Mouse (Mus musculus): ENCODE data around the gene Dnajc5. TPM values are rescaled to one million over a fixed set of nuclear protein-coding genes. Genes with fewer than 3 reads are reported as not detected.

Dnajc5 gene
- polyA plus RNA-seq, 1 experiment from 2014 or later, result 110 TPM

DNA sequence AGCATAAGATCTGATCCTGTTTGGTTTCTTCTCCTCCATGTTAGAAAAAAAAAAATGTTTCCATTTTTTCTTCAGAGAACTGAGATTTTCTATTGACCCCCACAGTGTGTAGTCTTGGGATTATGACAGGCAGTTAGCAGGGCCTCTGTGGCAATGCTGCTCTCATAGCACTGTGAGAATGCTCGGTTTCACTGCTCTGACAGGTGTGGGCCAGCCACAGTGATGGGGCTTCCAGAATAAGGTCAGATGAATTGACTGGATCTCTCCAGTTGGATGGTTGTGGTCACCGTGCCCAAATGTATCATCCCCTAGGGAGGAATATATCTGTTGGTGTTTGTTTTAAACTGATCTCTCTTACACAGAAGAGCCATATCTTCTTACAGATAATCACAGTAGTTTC lies 11.1 kb upstream of the Dnajc5 start:
- ATAC-seq, result no peak
- CTCF ChIA-PET, result interaction anchor here (1.4 kb wide), 1 partner anchor 98 kb away, joined by 5 read pairs; no protein-coding TSS in a partner anchor
- no peak for DNase-seq (ENCODE audit: low read depth, low spot score)
- TF ChIP-seq CTCF (IDR thresholded peaks at IDR 0.05), result no peak
- H3K27me3 ChIP-seq, result no peaks in the 10 kb centered on the region
- in situ Hi-C loops (cut with MboI; ENCODE audit: low pct_unique_long_range_greater_than_20kb), result no loop called here
- POLR2A ChIA-PET, result no interaction called here

GRCm38 (mm10) chr2:181511231-181511630 lies 9.1 kb upstream of the Dnajc5 start:
- CTCF ChIA-PET, result interaction anchor here (0.7 to 1.3 kb wide), 5 partner anchors 8 to 100 kb away, joined by 3 to 4 read pairs (median 3); partner anchors contain the start of gene Tpd52l2
- TF ChIP-seq CTCF (IDR thresholded peaks at IDR 0.05), result no peak
- POLR2A ChIA-PET, result interaction anchor here (0.6 kb wide), 2 partner anchors 14 to 108 kb away, joined by 3 read pairs; no protein-coding TSS in a partner anchor
- H3K27me3 ChIP-seq, result no peaks in the 10 kb centered on the region
- no peak for DNase-seq (ENCODE audit: low read depth, low spot score)
- in situ Hi-C loops (cut with MboI; ENCODE audit: low pct_unique_long_range_greater_than_20kb), result no loop called here
- no peak for ATAC-seq

- in situ Hi-C loops (cut with MboI; ENCODE audit: low pct_unique_long_range_greater_than_20kb), result no loop called here
- DNase-seq (ENCODE audit: low read depth, low spot score), result no peak
- ATAC-seq, result no peak
- ChIA-PET CTCF (interaction anchor here (0.8 to 3.2 kb wide), 11 partner anchors 8 to 160 kb away, joined by 3 to 13 read pairs (median 4); partner anchors contain the start of gene Tpd52l2), POLR2A (interaction anchor here (1.2 to 2.1 kb wide), 4 partner anchors 14 to 62 kb away, joined by 3 to 6 read pairs (median 4); no protein-coding TSS in a partner anchor)
- no peaks in the 10 kb centered on the region for H3K27me3 ChIP-seq
- no peak for TF ChIP-seq CTCF (IDR thresholded peaks at IDR 0.05)
Observed at GRCm38 (mm10) chr2:181519201-181519600, 1.1 kb upstream of the Dnajc5 start.

DNA sequence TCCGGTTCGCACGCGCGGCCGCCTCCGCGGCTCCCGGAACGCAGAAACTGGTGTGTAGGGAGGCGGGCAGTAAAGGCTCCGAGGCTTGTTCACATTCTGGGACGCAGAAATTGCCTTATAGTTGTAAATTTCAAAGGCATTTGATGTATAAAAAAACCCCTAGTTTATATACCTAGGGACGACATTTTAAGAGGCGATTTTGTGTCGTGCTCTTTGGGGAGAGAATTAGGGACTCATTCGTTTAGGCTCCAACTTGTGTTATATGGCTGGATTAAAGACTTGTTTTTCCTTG lies 597 bp downstream of the Dnajc5 start:
- ATAC-seq (no peak), DNase-seq (ENCODE audit: low read depth, low spot score) (no peak)
- POLR2A ChIA-PET, result interaction anchor here (0.7 to 1.9 kb wide), 4 partner anchors 47 to 80 kb away, joined by 3 to 8 read pairs (median 4); no protein-coding TSS in a partner anchor
- CTCF ChIA-PET, result interaction anchor here (1.4 kb wide), 1 partner anchor 109 kb away, joined by 3 read pairs; no protein-coding TSS in a partner anchor
- no peak for TF ChIP-seq CTCF (IDR thresholded peaks at IDR 0.05)
- in situ Hi-C loops (cut with MboI; ENCODE audit: low pct_unique_long_range_greater_than_20kb), result no loop called here
- no peaks in the 10 kb centered on the region for H3K27me3 ChIP-seq

DNA sequence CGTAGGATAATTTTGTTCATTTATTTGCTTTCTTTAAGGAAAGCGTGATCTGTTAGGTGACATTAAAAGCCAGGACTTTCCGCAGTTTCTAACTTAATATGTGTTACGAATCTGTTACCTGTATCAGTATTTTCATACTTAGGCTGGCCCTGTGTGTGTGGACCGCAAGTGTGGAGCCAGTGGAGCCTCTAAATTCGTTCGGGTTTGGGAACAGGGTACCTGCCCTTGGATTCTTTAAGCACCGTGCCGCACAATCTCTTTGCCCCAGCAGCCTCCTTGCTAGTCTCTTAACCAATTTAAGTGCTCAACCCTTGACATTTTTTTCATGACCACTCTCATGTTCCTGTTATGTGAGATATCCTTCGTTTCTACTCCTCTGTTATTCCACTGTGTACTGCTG lies 1.2 kb downstream of the Dnajc5 start:
- TF ChIP-seq CTCF (IDR thresholded peaks at IDR 0.05), result no peak
- ChIA-PET POLR2A (interaction anchor here (1.5 to 1.9 kb wide), 2 partner anchors 47 to 79 kb away, joined by 4 to 8 read pairs; no protein-coding TSS in a partner anchor), CTCF (interaction anchor here (1.4 to 3.0 kb wide), 3 partner anchors 13 to 110 kb away, joined by 3 to 26 read pairs (median 4); partner anchors contain the start of gene Samd10)
- no peaks in the 10 kb centered on the region for H3K27me3 ChIP-seq
- ATAC-seq (no peak), DNase-seq (ENCODE audit: low read depth, low spot score) (no peak)
- in situ Hi-C loops (cut with MboI; ENCODE audit: low pct_unique_long_range_greater_than_20kb), result no loop called here

GRCm38 (mm10) chr2:181522811-181523210 lies 2.5 kb downstream of the Dnajc5 start:
- in situ Hi-C loops (cut with MboI; ENCODE audit: low pct_unique_long_range_greater_than_20kb), result no loop called here
- DNase-seq (ENCODE audit: low read depth, low spot score) (no peak), ATAC-seq (no peak)
- POLR2A ChIA-PET, result interaction anchor here (0.7 to 1.5 kb wide), 6 partner anchors 20 to 238 kb away, joined by 3 to 4 read pairs (median 4); no protein-coding TSS in a partner anchor
- CTCF ChIA-PET, result interaction anchor here (0.7 to 3.8 kb wide), 21 partner anchors 9 to 128 kb away, joined by 3 to 33 read pairs (median 5); partner anchors contain the start of genes Prpf6, Samd10 and Tpd52l2
- TF ChIP-seq CTCF (IDR thresholded peaks at IDR 0.05), result peak; percentile 90
- no peaks in the 10 kb centered on the region for H3K27me3 ChIP-seq

DNA sequence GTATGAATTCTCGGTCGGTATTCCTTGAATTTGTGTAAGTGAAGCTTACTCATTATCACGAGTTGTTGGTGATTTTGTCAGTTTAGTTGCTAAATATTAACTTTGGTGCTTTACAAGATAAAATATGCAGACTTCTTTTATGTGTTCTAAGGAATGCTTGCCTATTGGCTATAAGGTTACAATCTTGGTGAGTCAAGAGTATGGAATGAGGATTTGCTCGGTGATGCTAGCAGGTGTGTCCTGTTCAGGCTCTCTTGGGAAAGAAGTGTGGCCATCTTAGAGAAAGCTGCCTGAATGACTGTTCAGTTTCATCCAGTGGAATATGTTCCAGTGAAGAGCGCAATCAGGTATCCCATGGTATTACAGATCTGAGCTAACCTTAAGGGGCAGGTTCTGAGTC lies 5.2 kb downstream of the Dnajc5 start:
- no peak for TF ChIP-seq CTCF (IDR thresholded peaks at IDR 0.05)
- ATAC-seq (peak; percentile 95), DNase-seq (ENCODE audit: low read depth, low spot score) (peak; percentile 73)
- ChIA-PET POLR2A (interaction anchor here (0.8 to 1.4 kb wide), 3 partner anchors 46 to 55 kb away, joined by 3 to 4 read pairs (median 3); no protein-coding TSS in a partner anchor), CTCF (interaction anchor here (0.7 to 3.8 kb wide), 8 partner anchors 9 to 69 kb away, joined by 3 to 33 read pairs (median 4); no protein-coding TSS in a partner anchor)
- no peaks in the 10 kb centered on the region for H3K27me3 ChIP-seq
- in situ Hi-C loops (cut with MboI; ENCODE audit: low pct_unique_long_range_greater_than_20kb), result no loop called here

DNA sequence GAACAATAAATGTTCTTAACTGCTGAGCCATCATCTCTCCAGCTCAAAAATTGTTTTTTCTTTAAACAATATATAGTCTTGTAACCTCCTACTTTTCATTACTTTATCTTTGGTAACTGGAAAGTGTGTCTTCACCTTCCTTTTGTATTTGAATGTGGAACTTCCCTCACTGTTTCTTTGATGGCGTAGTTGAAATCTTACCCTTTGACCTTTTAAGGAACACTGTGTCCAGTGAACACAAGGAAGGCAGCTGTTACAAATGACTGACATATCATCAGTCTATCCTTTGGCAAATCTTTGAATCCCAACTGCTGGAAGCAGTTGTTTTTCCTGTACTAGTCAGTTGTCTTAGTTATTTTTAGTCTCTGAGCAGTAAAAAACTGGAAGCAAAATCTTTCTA lies 8.8 kb downstream of the Dnajc5 start:
- POLR2A ChIA-PET, result interaction anchor here (0.6 kb wide), 1 partner anchor 125 kb away, joined by 3 read pairs; no protein-coding TSS in a partner anchor
- in situ Hi-C loops (cut with MboI; ENCODE audit: low pct_unique_long_range_greater_than_20kb), result no loop called here
- H3K27me3 ChIP-seq, result no peaks in the 10 kb centered on the region
- CTCF ChIA-PET, result interaction anchor here (1.2 to 2.5 kb wide), 2 partner anchors 11 to 39 kb away, joined by 4 to 7 read pairs; no protein-coding TSS in a partner anchor
- DNase-seq (ENCODE audit: low read depth, low spot score) (no peak), ATAC-seq (no peak)
- TF ChIP-seq CTCF (IDR thresholded peaks at IDR 0.05), result no peak

- DNase-seq (ENCODE audit: low read depth, low spot score), result no peak
- ChIA-PET POLR2A (interaction anchor here (0.9 kb wide), 1 partner anchor 13 kb away, joined by 3 read pairs; no protein-coding TSS in a partner anchor), CTCF (interaction anchor here (1.5 to 3.8 kb wide), 3 partner anchors 9 to 18 kb away, joined by 4 to 26 read pairs (median 6); no protein-coding TSS in a partner anchor)
- in situ Hi-C loops (cut with MboI; ENCODE audit: low pct_unique_long_range_greater_than_20kb), result no loop called here
- ATAC-seq, result no peak
- H3K27me3 ChIP-seq, result no peaks in the 10 kb centered on the region
- no peak for TF ChIP-seq CTCF (IDR thresholded peaks at IDR 0.05)
Observed at GRCm38 (mm10) chr2:181532589-181532988, 12.3 kb downstream of the Dnajc5 start.

DNA sequence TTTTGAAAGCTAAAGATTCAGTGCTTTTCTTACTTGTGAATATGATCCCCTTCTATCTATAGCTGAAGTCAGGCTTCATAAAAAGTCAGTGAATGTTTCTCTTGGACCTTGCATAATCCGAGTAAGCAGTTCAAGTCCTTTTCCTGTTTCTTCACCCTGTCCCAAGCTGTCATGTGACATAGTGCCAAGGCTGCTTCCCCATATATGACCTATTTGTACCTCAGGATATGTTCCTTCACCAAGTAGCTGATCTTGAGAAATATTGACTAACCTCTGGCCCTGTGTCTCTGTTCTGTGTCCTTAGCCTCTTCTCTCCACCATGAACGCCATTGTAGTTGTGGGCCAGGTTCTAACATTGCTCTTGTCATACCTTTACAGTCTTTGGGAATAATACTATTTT lies 16.1 kb downstream of the Dnajc5 start:
- in situ Hi-C loops (cut with MboI; ENCODE audit: low pct_unique_long_range_greater_than_20kb), result no loop called here
- H3K27me3 ChIP-seq, result no peaks in the 10 kb centered on the region
- ATAC-seq (no peak), DNase-seq (ENCODE audit: low read depth, low spot score) (no peak)
- TF ChIP-seq CTCF (IDR thresholded peaks at IDR 0.05), result no peak
- ChIA-PET POLR2A (interaction anchor here (1.2 kb wide), 1 partner anchor 30 kb away, joined by 3 read pairs; no protein-coding TSS in a partner anchor), CTCF (interaction anchor here (0.9 to 3.8 kb wide), 2 partner anchors 13 to 17 kb away, joined by 3 to 26 read pairs; partner anchors contain the start of gene Dnajc5)

Data from Patski (cell line).